Mouse (Mus musculus): ENCODE measurements around the gene Wdr27.

Gene Wdr27

GRCm38 (mm10) chr17:14817975-14818374 is 125.0 kb downstream of the Wdr27 start:
- DNase-seq (ENCODE audit: low spot score) = no peak

DNA sequence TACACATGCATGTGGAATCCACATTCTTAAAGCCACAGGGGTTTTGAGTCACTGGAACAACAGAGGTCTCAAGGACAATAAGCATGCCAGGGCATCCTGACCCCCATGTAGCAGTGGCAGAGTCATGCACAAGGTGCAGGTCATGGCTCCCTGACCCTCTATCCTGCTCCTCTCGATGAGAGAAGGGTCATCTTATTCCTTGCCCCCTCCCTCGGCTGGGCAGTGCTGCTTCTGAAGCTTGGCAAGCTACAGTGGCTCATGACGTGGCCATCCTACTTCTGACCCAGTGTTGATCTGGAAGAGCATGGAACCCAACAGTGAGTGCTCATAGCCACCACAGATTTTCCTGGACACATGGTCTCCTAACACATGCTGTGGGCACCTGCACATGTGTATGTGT is 126.9 kb downstream of the Wdr27 start:
- no peak for DNase-seq (ENCODE audit: low spot score)

- DNase-seq (ENCODE audit: low spot score) = no peak
Measured at GRCm38 (mm10) chr17:14815304-14815703, 127.7 kb downstream of the Wdr27 start.

GRCm38 (mm10) chr17:14812631-14813030 is 130.3 kb downstream of the Wdr27 start:
- no peak for DNase-seq (ENCODE audit: low spot score)

DNA sequence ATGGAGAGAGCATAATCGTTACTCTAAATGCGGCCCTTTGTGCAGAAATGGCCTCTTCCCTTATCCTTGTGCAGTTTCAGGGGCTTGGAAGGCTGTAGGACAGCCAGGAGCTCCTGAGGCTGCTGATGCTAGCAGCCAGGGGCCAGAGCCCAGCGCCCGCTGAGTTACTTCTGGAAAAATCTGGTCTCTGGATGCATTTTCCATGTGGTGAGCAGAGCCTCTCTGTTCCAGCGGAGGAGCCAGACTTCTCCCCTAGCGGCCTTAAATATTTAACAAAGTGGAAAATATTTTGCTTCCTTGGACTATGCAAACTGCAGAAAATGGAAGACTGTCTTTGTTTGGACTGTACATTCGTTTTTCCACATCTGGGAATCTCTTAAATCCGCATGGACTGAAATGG is 130.9 kb downstream of the Wdr27 start:
- no peak for DNase-seq (ENCODE audit: low spot score)

DNA sequence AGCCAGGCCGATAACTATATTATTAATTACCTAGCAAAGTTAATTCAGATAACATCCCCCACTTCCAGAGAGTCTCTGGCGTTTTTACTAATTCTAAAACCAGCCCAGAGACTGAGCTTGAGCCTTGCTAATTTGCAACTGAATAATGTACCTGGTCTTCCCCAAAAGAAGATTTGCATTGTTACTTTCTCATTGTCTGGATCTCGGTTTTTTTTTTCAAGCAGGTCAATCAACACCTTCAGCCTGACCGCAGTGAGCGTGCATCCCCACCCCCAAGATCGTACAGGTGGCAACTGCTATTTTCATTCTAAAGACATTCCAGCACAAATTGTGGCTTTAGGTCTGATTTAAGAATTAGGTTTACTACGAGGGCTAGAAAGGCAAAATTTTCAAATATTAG is 136.2 kb downstream of the Wdr27 start:
- no peak for DNase-seq (ENCODE audit: low spot score)

DNA sequence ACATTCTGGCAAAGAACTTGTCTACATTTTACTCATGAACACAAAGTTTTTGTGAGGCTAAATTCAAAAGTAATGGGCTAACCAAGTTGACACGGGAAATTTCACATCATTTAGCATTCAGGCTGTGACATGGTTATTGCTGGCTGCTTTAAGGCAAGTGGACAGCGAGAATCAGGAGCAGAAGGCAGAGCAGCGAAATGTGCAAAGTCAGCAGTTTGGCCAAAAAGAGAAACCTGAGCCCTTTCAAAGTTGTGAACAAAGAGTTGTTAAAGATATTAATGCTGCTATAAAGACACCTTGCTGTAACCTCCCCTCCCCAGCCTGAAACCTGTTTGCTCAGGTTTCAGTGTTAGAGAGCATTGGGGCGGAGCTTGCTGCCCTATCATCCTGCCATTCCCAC is 143.7 kb downstream of the Wdr27 start:
- DNase-seq (ENCODE audit: low spot score) = no peak

GRCm38 (mm10) chr17:14795074-14795473 is 147.9 kb downstream of the Wdr27 start:
- no peak for DNase-seq (ENCODE audit: low spot score)

- peak; percentile 10 for DNase-seq (ENCODE audit: low spot score)
Measured at GRCm38 (mm10) chr17:14779356-14779755, 163.6 kb downstream of the Wdr27 start.

DNA sequence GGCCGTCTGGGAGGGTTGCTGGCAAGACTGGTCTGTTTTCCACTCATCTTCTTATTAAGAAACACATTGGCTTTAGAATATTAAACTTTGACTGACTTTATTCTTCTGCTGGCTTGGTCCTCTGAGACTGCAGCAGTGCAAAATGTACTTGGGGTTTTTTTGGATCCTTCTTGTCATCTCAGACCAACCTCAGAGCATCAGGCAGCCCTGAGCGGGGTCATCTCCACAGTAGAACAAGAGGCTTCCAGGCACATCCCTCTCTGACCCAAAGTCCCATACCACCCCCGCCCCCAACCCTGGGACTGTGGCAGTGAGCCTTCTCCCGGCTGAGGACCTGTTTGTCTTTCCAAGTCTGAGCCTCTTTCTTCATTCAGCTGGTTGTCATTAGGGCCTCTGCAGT is 171.6 kb downstream of the Wdr27 start:
- no peak for DNase-seq (ENCODE audit: low spot score)

DNA sequence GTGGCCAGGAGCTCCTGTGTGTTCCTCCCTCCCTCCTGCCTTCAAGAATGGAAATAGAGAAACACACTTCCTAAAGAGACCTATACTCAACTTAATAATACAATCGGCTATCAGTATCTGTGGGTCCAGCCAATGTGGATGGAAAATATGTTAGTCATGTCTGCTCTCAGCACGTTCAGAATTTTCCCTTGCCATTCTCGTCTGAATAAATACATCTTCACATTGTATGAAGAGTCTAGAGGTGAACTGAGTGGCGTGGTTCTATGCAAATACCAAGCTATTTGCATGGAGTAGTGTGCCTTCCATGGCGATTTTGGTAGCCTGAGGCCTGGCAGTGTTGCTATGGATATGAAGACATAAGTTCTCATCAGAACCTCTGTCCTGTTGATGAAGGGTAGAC is 172.6 kb downstream of the Wdr27 start:
- DNase-seq (ENCODE audit: low spot score) = no peak

All from ovary, postnatal 14 days (tissue).